Comparison of ENCODE assay signal across 45 mouse cellular contexts in the genomic region with DNA sequence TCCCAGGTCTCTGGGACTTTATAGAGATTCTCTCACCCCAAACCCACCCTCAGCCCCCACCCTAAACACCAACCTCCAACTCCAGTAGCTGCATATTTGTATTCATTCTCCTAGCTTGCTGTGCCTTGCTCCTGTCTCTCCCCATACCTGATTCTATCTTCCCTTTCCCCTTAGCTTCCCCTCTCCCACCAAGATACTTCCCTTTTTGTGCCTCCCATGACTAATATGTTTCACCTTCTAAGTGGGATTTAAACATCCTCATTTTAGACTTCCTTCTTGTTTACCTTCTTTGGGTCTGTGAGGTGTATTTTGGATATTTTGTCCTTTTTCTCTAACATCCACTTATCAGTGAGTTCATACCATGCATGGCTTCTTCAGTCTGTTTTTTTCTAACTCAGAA. TPM values are rescaled to one million over a fixed set of nuclear protein-coding genes. Genes with fewer than 3 reads are reported as not detected.
"Had no signal": no experiment of that assay in that cellular context is flagged by ENCODE, and none has a peak within 500 bp of the region (broad histone marks: within the 10 kb centered on the region; RNA-seq: fewer than 3 reads in every experiment).

No protein-coding gene starts in this region.

- DNase-seq: left cerebral cortex, postnatal 4 days; liver; liver, embryonic 13.5 days; liver, postnatal 0 days; lung, adult 18-20 months; lung, adult 2 months; lung, embryonic 14.5 days; lung, postnatal 10 days; lung, postnatal 14 days; lung, postnatal 36 days; lung, postnatal 4 days; midbrain, embryonic 14.5 days had no signal

- H3K27ac ChIP-seq: limb, embryonic 10.5 days; limb, embryonic 12.5 days; limb, embryonic 13.5 days; limb, embryonic 15.5 days; liver, embryonic 12.5 days; liver, embryonic 13.5 days; liver, embryonic 14.5 days; liver, embryonic 15.5 days; lung, embryonic 15.5 days; macrophage; midbrain, embryonic 10.5 days; midbrain, embryonic 12.5 days; midbrain, embryonic 13.5 days; midbrain, embryonic 15.5 days had no signal

- H3K4me1 ChIP-seq: limb, embryonic 10.5 days; limb, embryonic 12.5 days; limb, embryonic 13.5 days; limb, embryonic 15.5 days; liver, embryonic 12.5 days; liver, embryonic 13.5 days; liver, embryonic 15.5 days; lung, embryonic 15.5 days; megakaryocyte, embryonic 14.5 days; midbrain, embryonic 10.5 days; midbrain, embryonic 12.5 days; midbrain, embryonic 13.5 days; midbrain, embryonic 15.5 days had no signal

- ATAC-seq: liver, embryonic 12.5 days; liver, postnatal 0 days; lung, postnatal 0 days; midbrain, embryonic 13.5 days; midbrain, embryonic 15.5 days; midbrain, embryonic 16.5 days had no signal

- H3K4me3 ChIP-seq: limb, embryonic 10.5 days; limb, embryonic 12.5 days; limb, embryonic 13.5 days; limb, embryonic 15.5 days; liver, embryonic 12.5 days; liver, embryonic 13.5 days; liver, embryonic 15.5 days; lung, embryonic 15.5 days; megakaryocyte, embryonic 14.5 days; midbrain, embryonic 10.5 days; midbrain, embryonic 12.5 days; midbrain, embryonic 13.5 days; midbrain, embryonic 15.5 days; myocyte had no signal

- H3K9ac ChIP-seq: limb, embryonic 12.5 days; limb, embryonic 13.5 days; limb, embryonic 15.5 days; liver, embryonic 12.5 days; liver, embryonic 13.5 days; liver, embryonic 14.5 days; liver, embryonic 15.5 days; liver, postnatal 0 days; lung, embryonic 14.5 days; lung, embryonic 15.5 days; midbrain, embryonic 12.5 days; midbrain, embryonic 13.5 days; midbrain, embryonic 15.5 days had no signal

- H3K36me3 ChIP-seq: limb, embryonic 10.5 days; limb, embryonic 12.5 days; limb, embryonic 13.5 days; limb, embryonic 15.5 days; liver, embryonic 12.5 days; liver, embryonic 13.5 days; liver, embryonic 15.5 days; lung, embryonic 15.5 days; midbrain, embryonic 10.5 days; midbrain, embryonic 12.5 days; midbrain, embryonic 13.5 days; midbrain, embryonic 15.5 days had no signal

- H3K9me3 ChIP-seq: limb, embryonic 10.5 days; limb, embryonic 12.5 days; limb, embryonic 15.5 days; liver, embryonic 12.5 days; liver, embryonic 13.5 days; liver, embryonic 15.5 days; lung, embryonic 15.5 days; megakaryocyte, embryonic 14.5 days; midbrain, embryonic 10.5 days; midbrain, embryonic 13.5 days; midbrain, embryonic 15.5 days had no signal

- H3K27me3 ChIP-seq: limb, embryonic 12.5 days; limb, embryonic 13.5 days; limb, embryonic 15.5 days; liver, embryonic 12.5 days; liver, embryonic 13.5 days; liver, embryonic 15.5 days; lung, embryonic 15.5 days; megakaryocyte, embryonic 14.5 days; midbrain, embryonic 12.5 days; midbrain, embryonic 13.5 days; midbrain, embryonic 15.5 days had no signal

RNA-seq across cellular contexts. Expression of a gene that starts 7.9 kb away (rescaled TPM):
- total RNA-seq: left cerebral cortex, adult 8-10 months; left cerebral cortex, postnatal 10 days; left cerebral cortex, postnatal 14 days; left cerebral cortex, postnatal 25 days; left cerebral cortex, postnatal 36 days; liver, adult 2 months; megakaryocyte-erythroid progenitor cell, adult 5-6 weeks; midbrain, postnatal 0 days; monocyte, adult 5-6 weeks had no signal
- polyA plus RNA-seq: limb, embryonic 10.5 days; limb, embryonic 11.5 days; liver, adult 2 months; lung, adult 2 months; macrophage; midbrain, embryonic 10.5 days; midbrain, embryonic 13.5 days; midbrain, embryonic 14.5 days; myocyte; neural tube, embryonic 11.5 days had no signal

RNA-seq across cellular contexts. Expression of a gene that starts 19.5 kb away (rescaled TPM):
- total RNA-seq: left cerebral cortex, adult 8-10 months; left cerebral cortex, postnatal 10 days; left cerebral cortex, postnatal 14 days; left cerebral cortex, postnatal 25 days; left cerebral cortex, postnatal 36 days; left cerebral cortex, postnatal 4 days; liver, adult 2 months; megakaryocyte-erythroid progenitor cell, adult 5-6 weeks; midbrain, postnatal 0 days; monocyte, adult 5-6 weeks had no signal
- polyA plus RNA-seq: limb, embryonic 10.5 days; limb, embryonic 11.5 days; limb, embryonic 12.5 days; limb, embryonic 13.5 days; liver, adult 2 months; lung, embryonic 14.5 days; midbrain, embryonic 10.5 days; midbrain, embryonic 11.5 days; midbrain, embryonic 12.5 days; midbrain, embryonic 14.5 days; midbrain, embryonic 15.5 days; myocyte; neural tube, embryonic 11.5 days had no signal

RNA-seq across cellular contexts. Expression of a gene that starts 34.1 kb away (rescaled TPM):
- total RNA-seq: left cerebral cortex, adult 8-10 months; left cerebral cortex, postnatal 10 days; left cerebral cortex, postnatal 14 days; left cerebral cortex, postnatal 25 days; left cerebral cortex, postnatal 36 days; left cerebral cortex, postnatal 4 days; liver, adult 2 months; megakaryocyte progenitor cell, adult 5-6 weeks; megakaryocyte-erythroid progenitor cell, adult 5-6 weeks; midbrain, postnatal 0 days; monocyte, adult 5-6 weeks had no signal
- polyA plus RNA-seq: limb, embryonic 10.5 days; limb, embryonic 11.5 days; limb, embryonic 12.5 days; limb, embryonic 13.5 days; limb, embryonic 14.5 days; limb, embryonic 15.5 days; liver, adult 2 months; liver, embryonic 11.5 days; lung, adult 2 months; lung, embryonic 14.5 days; lung, embryonic 15.5 days; lung, embryonic 16.5 days; macrophage; midbrain, embryonic 10.5 days; midbrain, embryonic 11.5 days; midbrain, embryonic 12.5 days; midbrain, embryonic 13.5 days; midbrain, embryonic 14.5 days; midbrain, embryonic 15.5 days; midbrain, embryonic 16.5 days; midbrain, postnatal 0 days; myocyte; neural tube, embryonic 11.5 days had no signal

RNA-seq across cellular contexts. Expression of a gene that starts 45.1 kb away (rescaled TPM):
- total RNA-seq: left cerebral cortex, adult 8-10 months; left cerebral cortex, postnatal 10 days; left cerebral cortex, postnatal 14 days; left cerebral cortex, postnatal 25 days; left cerebral cortex, postnatal 36 days; left cerebral cortex, postnatal 4 days; liver, adult 2 months; megakaryocyte-erythroid progenitor cell, adult 5-6 weeks; monocyte, adult 5-6 weeks had no signal
- polyA plus RNA-seq: liver, adult 2 months; liver, embryonic 11.5 days; liver, embryonic 12.5 days; liver, embryonic 13.5 days; liver, embryonic 14.5 days; liver, embryonic 15.5 days; liver, postnatal 0 days; lung, embryonic 14.5 days; macrophage; midbrain, embryonic 10.5 days; midbrain, embryonic 13.5 days; midbrain, embryonic 14.5 days; midbrain, embryonic 15.5 days; midbrain, embryonic 16.5 days; midbrain, postnatal 0 days; myocyte; neural tube, embryonic 11.5 days had no signal

RNA-seq across cellular contexts. Expression of a gene that starts 45.2 kb away (rescaled TPM):
- total RNA-seq: left cerebral cortex, adult 8-10 months; left cerebral cortex, postnatal 10 days; left cerebral cortex, postnatal 14 days; left cerebral cortex, postnatal 25 days; left cerebral cortex, postnatal 36 days; left cerebral cortex, postnatal 4 days; liver, adult 2 months; megakaryocyte progenitor cell, adult 5-6 weeks; megakaryocyte-erythroid progenitor cell, adult 5-6 weeks; midbrain, postnatal 0 days; monocyte, adult 5-6 weeks had no signal
- polyA plus RNA-seq: limb, embryonic 10.5 days; limb, embryonic 11.5 days; limb, embryonic 12.5 days; liver, adult 2 months; lung, embryonic 14.5 days; macrophage; midbrain, embryonic 10.5 days; midbrain, embryonic 11.5 days; midbrain, embryonic 12.5 days; midbrain, embryonic 13.5 days; midbrain, embryonic 14.5 days; midbrain, embryonic 15.5 days; midbrain, embryonic 16.5 days; midbrain, postnatal 0 days; myocyte; neural tube, embryonic 11.5 days had no signal
